Mouse (Mus musculus): Measurements from ENCODE around the gene Elavl1. TPM values are rescaled to one million over a fixed set of nuclear protein-coding genes. Genes with fewer than 3 reads are reported as not detected.

Elavl1 gene
- polyA plus RNA-seq, 1 experiment from 2014 or later: 144 TPM

GRCm38 (mm10) chr8:4350618-4351017 is 25.4 kb upstream of the Elavl1 start:
- Histone ChIP-seq H3K27me3 (no peaks in the 10 kb centered on the region), H3K4me3 (replicated peaks) (no peak overlapping the region), H3K4me2 (no peak overlapping the region), H3K4me1 (replicated peaks) (peaks cover 4% of the 10 kb centered on the region), H3K36me3 (no peaks in the 10 kb centered on the region), H3K9me3 (replicated peaks) (no peaks in the 10 kb centered on the region), H3K9ac (no peak overlapping the region), H3K27ac (no peak overlapping the region)
- no peak for DNase-seq
- ATAC-seq (ENCODE audit: low read depth): no peak
- 68% methylated on average over 3 of the region's 3 CpGs for WGBS (ENCODE audit: insufficient replicate concordance)

GRCm38 (mm10) chr8:4349335-4349734 is 24.1 kb upstream of the Elavl1 start:
- no peak for ATAC-seq (ENCODE audit: low read depth)
- WGBS (ENCODE audit: insufficient replicate concordance): 42% methylated on average over 1 of the region's 1 CpGs
- no peak for DNase-seq
- Histone ChIP-seq H3K4me2 (no peak overlapping the region), H3K4me3 (replicated peaks) (no peak overlapping the region), H3K9me3 (replicated peaks) (no peaks in the 10 kb centered on the region), H3K4me1 (replicated peaks) (peaks cover 4% of the 10 kb centered on the region), H3K9ac (no peak overlapping the region), H3K36me3 (no peaks in the 10 kb centered on the region), H3K27ac (no peak overlapping the region), H3K27me3 (no peaks in the 10 kb centered on the region)

GRCm38 (mm10) chr8:4348275-4348674 is 23.1 kb upstream of the Elavl1 start:
- Histone ChIP-seq H3K9ac (no peak overlapping the region), H3K27me3 (no peaks in the 10 kb centered on the region), H3K27ac (no peak overlapping the region), H3K36me3 (no peaks in the 10 kb centered on the region), H3K4me3 (replicated peaks) (no peak overlapping the region), H3K4me2 (no peak overlapping the region), H3K4me1 (replicated peaks) (peaks cover 4% of the 10 kb centered on the region), H3K9me3 (replicated peaks) (no peaks in the 10 kb centered on the region)
- ATAC-seq (ENCODE audit: low read depth): no peak
- WGBS (ENCODE audit: insufficient replicate concordance): 42% methylated on average over 12 of the region's 12 CpGs
- no peak for DNase-seq

GRCm38 (mm10) chr8:4347661-4348060 is 22.4 kb upstream of the Elavl1 start:
- DNase-seq (no peak), ATAC-seq (ENCODE audit: low read depth) (no peak)
- H3K4me3 ChIP-seq (replicated peaks): no peak overlapping the region
- no peak overlapping the region for H3K9ac ChIP-seq
- H3K36me3 ChIP-seq: no peaks in the 10 kb centered on the region
- no peak overlapping the region for H3K27ac ChIP-seq
- H3K4me1 ChIP-seq (replicated peaks): peaks cover 4% of the 10 kb centered on the region
- H3K9me3 ChIP-seq (replicated peaks): no peaks in the 10 kb centered on the region
- no peak overlapping the region for H3K4me2 ChIP-seq
- 71% methylated on average over 7 of the region's 7 CpGs for WGBS (ENCODE audit: insufficient replicate concordance)
- no peaks in the 10 kb centered on the region for H3K27me3 ChIP-seq

DNA sequence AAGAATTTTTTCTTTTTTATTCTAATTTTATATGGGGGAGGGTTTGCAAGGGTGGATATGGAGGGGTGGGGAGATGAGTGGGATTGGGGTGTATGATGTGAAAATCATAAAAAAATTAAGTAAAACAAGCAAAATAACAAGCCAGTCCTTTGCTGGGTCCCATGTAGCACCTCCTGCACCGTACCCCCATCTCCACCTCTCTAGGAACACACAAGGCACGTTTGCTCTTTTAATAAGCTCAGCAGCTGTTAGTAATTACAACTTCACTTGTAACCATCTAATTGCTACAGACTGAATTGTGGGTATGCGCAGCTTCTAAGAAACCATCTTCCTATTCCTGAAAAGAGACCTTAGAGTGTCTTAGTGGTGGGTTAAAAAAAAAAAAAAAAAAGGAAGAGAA is 15.0 kb upstream of the Elavl1 start:
- no peak for ATAC-seq (ENCODE audit: low read depth)
- DNase-seq: no peak
- Histone ChIP-seq H3K36me3 (peaks cover 39% of the 10 kb centered on the region), H3K4me2 (no peak overlapping the region), H3K9me3 (replicated peaks) (no peaks in the 10 kb centered on the region), H3K27me3 (no peaks in the 10 kb centered on the region), H3K4me3 (replicated peaks) (no peak overlapping the region), H3K9ac (no peak overlapping the region), H3K4me1 (replicated peaks) (no peaks in the 10 kb centered on the region), H3K27ac (no peak overlapping the region)
- 79% methylated on average over 3 of the region's 3 CpGs for WGBS (ENCODE audit: insufficient replicate concordance)

GRCm38 (mm10) chr8:4335678-4336077 is 10.5 kb upstream of the Elavl1 start:
- WGBS (ENCODE audit: insufficient replicate concordance): 60% methylated on average over 2 of the region's 2 CpGs
- Histone ChIP-seq H3K4me1 (replicated peaks) (no peaks in the 10 kb centered on the region), H3K36me3 (peaks cover 76% of the 10 kb centered on the region), H3K4me2 (no peak overlapping the region), H3K4me3 (replicated peaks) (no peak overlapping the region), H3K27me3 (no peaks in the 10 kb centered on the region), H3K27ac (no peak overlapping the region), H3K9ac (no peak overlapping the region), H3K9me3 (replicated peaks) (no peaks in the 10 kb centered on the region)
- no peak for DNase-seq
- ATAC-seq (ENCODE audit: low read depth): no peak

- WGBS (ENCODE audit: insufficient replicate concordance): 94% methylated on average over 1 of the region's 1 CpGs
- Histone ChIP-seq H3K36me3 (peaks cover 92% of the 10 kb centered on the region), H3K9me3 (replicated peaks) (no peaks in the 10 kb centered on the region), H3K4me3 (replicated peaks) (no peak overlapping the region), H3K27me3 (no peaks in the 10 kb centered on the region), H3K9ac (no peak overlapping the region), H3K4me1 (replicated peaks) (0 out of 2 replicates have a peak, but pooled peaks cover 3% of the 10 kb centered on the region), H3K27ac (no peak overlapping the region), H3K4me2 (no peak overlapping the region)
- ATAC-seq (ENCODE audit: low read depth) (no peak), DNase-seq (no peak)
Measured at GRCm38 (mm10) chr8:4333966-4334365, 8.8 kb upstream of the Elavl1 start.

- Histone ChIP-seq H3K27ac (no peak overlapping the region), H3K9ac (no peak overlapping the region)
- ATAC-seq (ENCODE audit: low read depth): no peak
Measured at GRCm38 (mm10) chr8:4329000-4329399, 3.8 kb upstream of the Elavl1 start.

DNA sequence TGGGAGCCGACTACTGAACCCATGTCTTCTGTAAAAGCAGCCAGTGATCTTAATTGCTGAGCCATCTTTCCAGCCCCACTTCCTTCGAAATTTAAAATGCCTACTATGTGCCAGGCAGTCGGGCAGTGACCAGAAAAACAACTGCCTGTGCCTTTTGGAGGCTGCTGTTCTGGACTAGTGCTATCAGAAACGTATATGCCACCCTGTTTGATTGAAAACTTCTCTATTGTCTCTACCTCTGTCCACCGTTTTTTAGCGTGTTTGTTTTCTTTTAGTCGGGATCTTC is 481 bp upstream of the Elavl1 start:
- Histone ChIP-seq H3K4me1 (replicated peaks) (peaks cover 54% of the 10 kb centered on the region), H3K9ac (peak overlapping the region; percentile 70), H3K27ac (peak overlapping the region; percentile 86), H3K4me2 (peak overlapping the region; percentile 72), H3K9me3 (replicated peaks) (no peaks in the 10 kb centered on the region), H3K4me3 (replicated peaks) (peak overlapping the region; percentile 91), H3K27me3 (no peaks in the 10 kb centered on the region), H3K36me3 (peaks cover 56% of the 10 kb centered on the region)
- 22% methylated on average over 7 of the region's 7 CpGs for WGBS (ENCODE audit: insufficient replicate concordance)
- ATAC-seq (ENCODE audit: low read depth): no peak
- no peak for DNase-seq

More at GRCm38 (mm10) chr8:4329000-4329399, 3.8 kb upstream of the Elavl1 start:
- no peaks in the 10 kb centered on the region for H3K9me3 ChIP-seq (replicated peaks)
- H3K4me2 ChIP-seq: no peak overlapping the region
- no peaks in the 10 kb centered on the region for H3K27me3 ChIP-seq
- no peak overlapping the region for H3K4me3 ChIP-seq (replicated peaks)
- 87% methylated on average over 5 of the region's 5 CpGs for WGBS (ENCODE audit: insufficient replicate concordance)
- peaks cover 67% of the 10 kb centered on the region for H3K36me3 ChIP-seq
- no peak for DNase-seq
- peaks cover 21% of the 10 kb centered on the region for H3K4me1 ChIP-seq (replicated peaks)

GRCm38 (mm10) chr8:4324525-4324924 is 688 bp downstream of the Elavl1 start:
- Histone ChIP-seq H3K27me3 (no peaks in the 10 kb centered on the region), H3K9ac (peak overlapping the region; percentile 98), H3K9me3 (replicated peaks) (no peaks in the 10 kb centered on the region), H3K36me3 (peaks cover 55% of the 10 kb centered on the region), H3K4me3 (replicated peaks) (peak overlapping the region; percentile 91), H3K4me1 (replicated peaks) (peaks cover 63% of the 10 kb centered on the region), H3K4me2 (peak overlapping the region; percentile 90), H3K27ac (peak overlapping the region; percentile 91)
- under 1% methylated on average over 42 of the region's 42 CpGs for WGBS (ENCODE audit: insufficient replicate concordance)
- ATAC-seq (ENCODE audit: low read depth) (peak; percentile 64), DNase-seq (no peak)

DNA sequence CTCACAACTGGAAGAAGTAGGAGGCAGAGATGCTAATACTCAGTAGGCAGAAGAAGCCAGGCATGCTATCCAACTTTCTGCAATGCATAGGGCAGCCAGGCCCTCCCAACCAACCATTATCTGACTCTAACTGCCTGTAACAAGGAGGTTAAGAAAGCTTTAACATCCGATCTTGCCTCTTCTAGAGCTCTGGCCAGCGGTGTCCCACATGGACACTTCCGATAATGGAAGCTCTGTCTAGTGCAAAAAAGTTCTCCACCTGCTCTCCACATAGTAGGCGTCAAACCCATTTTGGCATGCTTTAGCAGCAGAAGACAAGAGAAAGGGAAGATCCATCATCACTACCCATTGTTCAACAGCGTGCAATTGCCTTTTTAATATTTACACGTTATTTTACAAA is 1.3 kb downstream of the Elavl1 start:
- Histone ChIP-seq H3K9me3 (replicated peaks) (no peaks in the 10 kb centered on the region), H3K27ac (peak overlapping the region; percentile 91), H3K4me3 (replicated peaks) (peak overlapping the region; percentile 91), H3K4me1 (replicated peaks) (peaks cover 68% of the 10 kb centered on the region), H3K36me3 (peaks cover 50% of the 10 kb centered on the region), H3K4me2 (peak overlapping the region; percentile 90), H3K27me3 (no peaks in the 10 kb centered on the region), H3K9ac (peak overlapping the region; percentile 98)
- under 1% methylated on average over 6 of the region's 6 CpGs for WGBS (ENCODE audit: insufficient replicate concordance)
- no peak for ATAC-seq (ENCODE audit: low read depth)
- peak; percentile 26 for DNase-seq

- Histone ChIP-seq H3K27me3 (no peaks in the 10 kb centered on the region), H3K9ac (peak overlapping the region; percentile 98; the same call in 1 of the 2 replicates), H3K27ac (0 out of 2 replicates have a peak overlapping the region, but pooled peaks have one; percentile 35), H3K9me3 (replicated peaks) (no peaks in the 10 kb centered on the region), H3K36me3 (peaks cover 37% of the 10 kb centered on the region), H3K4me2 (peak overlapping the region; percentile 90), H3K4me3 (replicated peaks) (peak overlapping the region; percentile 91), H3K4me1 (replicated peaks) (peaks cover 76% of the 10 kb centered on the region)
- DNase-seq (peak; percentile 71), ATAC-seq (ENCODE audit: low read depth) (no peak)
- WGBS (ENCODE audit: insufficient replicate concordance): 22% methylated on average over 2 of the region's 2 CpGs
Measured at GRCm38 (mm10) chr8:4322470-4322869, 2.7 kb downstream of the Elavl1 start.
